Mouse (Mus musculus) CD4-positive, CD25-positive, alpha-beta regulatory T cell, adult 2 months (primary cell): ENCODE results near the gene Samm50.

ENCODE experiments used
- DNase-seq: peaks from one replicate; pipeline ENCODE4 v3.0.0-alpha.2; 2012; ENCODE audit warnings: low read depth, low spot score

The Samm50 gene

GRCm38 (mm10) chr15:84210941-84211340 lies 18.9 kb downstream of the Samm50 start:
- DNase-seq: no peak

GRCm38 (mm10) chr15:84211564-84211963 lies 19.5 kb downstream of the Samm50 start:
- no peak for DNase-seq

GRCm38 (mm10) chr15:84212031-84212755 lies 20.2 kb downstream of the Samm50 start:
- peak; percentile 85 for DNase-seq

GRCm38 (mm10) chr15:84212756-84213105 lies 20.7 kb downstream of the Samm50 start:
- no peak for DNase-seq

GRCm38 (mm10) chr15:84213162-84213739 lies 21.2 kb downstream of the Samm50 start:
- DNase-seq: no peak

- DNase-seq: no peak
These were observed 22.4 kb downstream of the Samm50 start for GRCm38 (mm10) chr15:84214476-84214875.

GRCm38 (mm10) chr15:84215273-84215672 lies 23.2 kb downstream of the Samm50 start:
- no peak for DNase-seq

GRCm38 (mm10) chr15:84216026-84216425 lies 24.0 kb downstream of the Samm50 start:
- no peak for DNase-seq

- DNase-seq: no peak
These were observed 24.5 kb downstream of the Samm50 start for GRCm38 (mm10) chr15:84216461-84217084.

GRCm38 (mm10) chr15:84217969-84218782 lies 26.1 kb downstream of the Samm50 start:
- no peak for DNase-seq

- DNase-seq: no peak
These were observed 26.8 kb downstream of the Samm50 start for GRCm38 (mm10) chr15:84218783-84219271.

GRCm38 (mm10) chr15:84221539-84221938 lies 29.5 kb downstream of the Samm50 start:
- DNase-seq: no peak

GRCm38 (mm10) chr15:84223423-84223822 lies 31.4 kb downstream of the Samm50 start:
- DNase-seq: no peak

- DNase-seq: no peak
These were observed 32.7 kb downstream of the Samm50 start for GRCm38 (mm10) chr15:84224779-84225178.

GRCm38 (mm10) chr15:84226918-84227317 lies 34.9 kb downstream of the Samm50 start:
- no peak for DNase-seq

GRCm38 (mm10) chr15:84230661-84231060 lies 38.6 kb downstream of the Samm50 start:
- no peak for DNase-seq

- DNase-seq: no peak
These were observed 39.2 kb downstream of the Samm50 start for GRCm38 (mm10) chr15:84231113-84231712.

GRCm38 (mm10) chr15:84231721-84232561 lies 39.9 kb downstream of the Samm50 start, which contains the start of gene Parvb:
Gene Parvb (plus strand): TSS chr15:84232043.
- DNase-seq: no peak

GRCm38 (mm10) chr15:84232609-84233008 lies 40.6 kb downstream of the Samm50 start:
- no peak for DNase-seq

GRCm38 (mm10) chr15:84234794-84235581 lies 42.9 kb downstream of the Samm50 start:
- no peak for DNase-seq
